Mouse (Mus musculus): ENCODE data around the gene Asic4. TPM values are rescaled to one million over a fixed set of nuclear protein-coding genes. Genes with fewer than 3 reads are reported as not detected.

Asic4 gene
- polyA plus RNA-seq, 1 experiment from 2014 or later = 0.29 TPM

DNA sequence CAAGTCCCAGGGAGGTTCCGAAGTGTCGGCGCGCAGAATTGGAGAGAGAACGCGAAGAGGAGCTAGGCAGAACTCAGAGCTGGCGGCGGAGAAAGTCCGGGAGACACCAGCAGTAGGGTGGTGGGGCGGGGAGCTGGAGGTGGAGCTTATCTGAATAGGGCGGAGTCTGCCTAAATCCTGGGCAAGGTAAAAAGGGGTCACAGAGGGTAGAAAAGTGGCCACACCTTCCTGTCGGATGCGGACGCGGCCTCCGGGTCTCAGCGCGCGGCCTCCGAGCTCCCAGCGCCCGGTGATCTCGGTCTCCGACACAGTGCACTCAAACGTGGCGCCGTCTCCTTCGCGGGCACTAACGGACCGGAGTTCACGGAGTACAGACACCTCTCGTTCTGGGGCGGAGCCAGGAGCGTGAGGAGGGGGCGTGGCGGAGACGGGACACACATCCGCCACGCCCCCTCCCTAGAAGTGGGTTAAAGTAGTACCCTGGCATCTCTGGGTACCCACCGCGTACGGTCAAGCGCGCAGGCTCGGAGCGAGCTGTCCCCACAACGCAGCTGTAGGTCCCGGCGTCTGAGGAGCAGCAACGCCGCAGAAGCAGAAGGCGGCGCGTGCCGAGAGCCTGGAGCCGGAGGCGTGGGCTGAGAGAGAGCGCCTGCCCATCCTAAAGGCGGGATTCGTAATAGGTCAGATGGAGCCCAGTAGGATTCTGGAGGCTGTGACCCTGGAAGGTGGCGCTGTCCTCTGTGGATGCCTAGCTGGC, 37.3 kb downstream of the Asic4 start:
- no peak overlapping the region for H3K27ac ChIP-seq (replicated peaks; ENCODE audit: low read depth, low read length)
- peaks cover 25% of the 10 kb centered on the region for H3K27me3 ChIP-seq (ENCODE audit: control insufficient read depth, insufficient read depth, low read length)
- peaks cover 5% of the 10 kb centered on the region; the same call in 1 of the 2 replicates for H3K4me1 ChIP-seq (ENCODE audit: control insufficient read depth, insufficient read depth, low read length)
- peak; percentile 44 for ATAC-seq (replicated peaks; ENCODE audit: insufficient number of reproducible peaks, low FRiP score, low TSS enrichment, low read depth)
- no peaks in the 10 kb centered on the region; the same call in 1 of the 2 replicates for H3K36me3 ChIP-seq (replicated peaks; ENCODE audit: control insufficient read depth, insufficient read depth, low read depth, low read length)
- DNase-seq (ENCODE audit: low spot score) = peak; percentile 83
- peak overlapping the region; percentile 29 for H3K9ac ChIP-seq (replicated peaks; ENCODE audit: low read length)
- under 1% methylated on average over 62 of the region's 62 CpGs for WGBS
- no peaks in the 10 kb centered on the region for H3K9me3 ChIP-seq (replicated peaks; ENCODE audit: control insufficient read depth, low read length)
- peak overlapping the region; percentile 81 for H3K4me2 ChIP-seq (ENCODE audit: low read depth, low read length)
- H3K4me3 ChIP-seq (ENCODE audit: low read depth, low read length) = peak overlapping the region; percentile 48

DNA sequence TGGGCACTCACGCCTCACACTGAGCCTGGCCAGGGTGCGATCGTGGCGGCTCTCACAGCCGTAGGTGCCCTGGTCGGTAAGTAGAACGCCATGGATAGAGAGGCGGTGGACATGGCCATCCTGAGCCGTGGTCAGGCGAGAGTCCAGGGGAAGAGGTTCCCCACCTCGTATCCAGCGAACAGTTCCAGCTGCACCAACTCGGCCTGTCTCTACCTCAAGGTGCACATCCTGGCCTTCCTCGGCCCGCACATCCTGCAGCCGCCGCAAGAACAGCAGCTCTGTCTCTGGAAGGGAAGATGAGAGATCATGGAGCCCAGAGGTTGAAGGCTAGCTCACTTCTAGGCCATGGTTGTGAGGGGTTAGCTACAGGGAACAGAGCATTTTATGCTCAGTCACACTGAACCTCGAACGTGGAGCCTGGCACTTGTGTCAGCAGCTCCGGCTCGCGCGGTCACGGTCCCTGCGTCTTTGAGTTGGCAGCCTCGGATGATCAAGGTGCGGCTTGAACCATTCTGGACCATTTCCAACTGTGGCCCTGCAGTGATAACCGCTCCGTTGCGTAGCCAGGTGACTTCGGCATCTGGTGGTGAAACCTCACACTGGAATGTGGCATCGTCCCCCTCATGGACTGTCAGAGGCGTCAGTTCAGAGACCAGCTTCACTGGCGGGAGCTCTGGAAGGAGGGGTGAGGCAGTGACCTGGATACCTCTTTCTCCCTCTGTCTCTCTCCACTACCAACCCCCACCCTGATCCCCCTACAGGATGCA, 40.7 kb downstream of the Asic4 start:
- WGBS = 83% methylated on average over 34 of the region's 34 CpGs

DNA sequence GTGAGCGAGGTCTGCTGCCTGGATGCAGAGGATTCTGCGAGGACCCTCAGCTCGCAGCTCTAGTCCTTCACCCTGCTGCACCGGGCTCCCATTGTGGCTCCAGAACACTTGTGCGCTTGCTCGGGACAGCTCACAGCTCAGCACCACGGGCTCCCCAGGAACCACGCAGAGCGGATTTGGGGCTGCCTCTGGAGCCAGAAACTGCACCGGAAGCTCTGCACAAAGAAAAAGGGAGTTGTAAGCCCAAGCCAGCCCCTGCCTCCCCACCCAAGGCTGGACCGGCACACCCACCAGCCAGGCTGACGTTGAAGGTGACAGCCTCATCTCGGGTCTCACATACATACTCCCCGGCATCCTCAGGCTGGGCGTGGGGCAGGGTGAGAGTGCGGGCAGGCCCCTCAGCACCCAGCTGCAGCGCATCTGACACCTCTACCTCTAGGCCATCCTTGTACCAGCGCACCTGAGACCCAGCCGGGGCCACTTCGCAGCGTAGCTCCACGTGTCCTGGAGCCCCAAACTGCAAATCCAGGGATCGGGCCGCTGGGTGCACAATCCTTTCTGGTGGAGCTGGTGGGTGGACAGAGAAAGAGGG, 42.4 kb downstream of the Asic4 start:
- H3K36me3 ChIP-seq (replicated peaks; ENCODE audit: control insufficient read depth, insufficient read depth, low read depth, low read length) = peaks cover under 1% of the 10 kb centered on the region; the same call in 1 of the 2 replicates
- WGBS = 39% methylated on average over 24 of the region's 24 CpGs
- DNase-seq (ENCODE audit: low spot score) (no peak), ATAC-seq (replicated peaks; ENCODE audit: insufficient number of reproducible peaks, low FRiP score, low TSS enrichment, low read depth) (no peak)
- no peaks in the 10 kb centered on the region; the same call in 1 of the 2 replicates for H3K4me1 ChIP-seq (ENCODE audit: control insufficient read depth, insufficient read depth, low read length)
- no peak overlapping the region for H3K4me2 ChIP-seq (ENCODE audit: low read depth, low read length)
- no peaks in the 10 kb centered on the region for H3K9me3 ChIP-seq (replicated peaks; ENCODE audit: control insufficient read depth, low read length)
- H3K4me3 ChIP-seq (ENCODE audit: low read depth, low read length) = no peak overlapping the region
- H3K27ac ChIP-seq (replicated peaks; ENCODE audit: low read depth, low read length) = no peak overlapping the region
- 0 out of 2 replicates have a peak, but pooled peaks cover 2% of the 10 kb centered on the region for H3K27me3 ChIP-seq (ENCODE audit: control insufficient read depth, insufficient read depth, low read length)
- no peak overlapping the region for H3K9ac ChIP-seq (replicated peaks; ENCODE audit: low read length)

More for the DNA sequence above, 40.7 kb downstream of the Asic4 start:
- no peaks in the 10 kb centered on the region for H3K9me3 ChIP-seq (replicated peaks; ENCODE audit: control insufficient read depth, low read length)
- H3K4me1 ChIP-seq (ENCODE audit: control insufficient read depth, insufficient read depth, low read length) = peaks cover 5% of the 10 kb centered on the region; the same call in 1 of the 2 replicates
- no peak overlapping the region for H3K4me3 ChIP-seq (ENCODE audit: low read depth, low read length)
- no peak overlapping the region for H3K27ac ChIP-seq (replicated peaks; ENCODE audit: low read depth, low read length)
- no peaks in the 10 kb centered on the region; the same call in 1 of the 2 replicates for H3K36me3 ChIP-seq (replicated peaks; ENCODE audit: control insufficient read depth, insufficient read depth, low read depth, low read length)
- peaks cover 11% of the 10 kb centered on the region for H3K27me3 ChIP-seq (ENCODE audit: control insufficient read depth, insufficient read depth, low read length)
- H3K9ac ChIP-seq (replicated peaks; ENCODE audit: low read length) = no peak overlapping the region
- DNase-seq (ENCODE audit: low spot score) = no peak
- ATAC-seq (replicated peaks; ENCODE audit: insufficient number of reproducible peaks, low FRiP score, low TSS enrichment, low read depth) = no peak
- no peak overlapping the region for H3K4me2 ChIP-seq (ENCODE audit: low read depth, low read length)

DNA sequence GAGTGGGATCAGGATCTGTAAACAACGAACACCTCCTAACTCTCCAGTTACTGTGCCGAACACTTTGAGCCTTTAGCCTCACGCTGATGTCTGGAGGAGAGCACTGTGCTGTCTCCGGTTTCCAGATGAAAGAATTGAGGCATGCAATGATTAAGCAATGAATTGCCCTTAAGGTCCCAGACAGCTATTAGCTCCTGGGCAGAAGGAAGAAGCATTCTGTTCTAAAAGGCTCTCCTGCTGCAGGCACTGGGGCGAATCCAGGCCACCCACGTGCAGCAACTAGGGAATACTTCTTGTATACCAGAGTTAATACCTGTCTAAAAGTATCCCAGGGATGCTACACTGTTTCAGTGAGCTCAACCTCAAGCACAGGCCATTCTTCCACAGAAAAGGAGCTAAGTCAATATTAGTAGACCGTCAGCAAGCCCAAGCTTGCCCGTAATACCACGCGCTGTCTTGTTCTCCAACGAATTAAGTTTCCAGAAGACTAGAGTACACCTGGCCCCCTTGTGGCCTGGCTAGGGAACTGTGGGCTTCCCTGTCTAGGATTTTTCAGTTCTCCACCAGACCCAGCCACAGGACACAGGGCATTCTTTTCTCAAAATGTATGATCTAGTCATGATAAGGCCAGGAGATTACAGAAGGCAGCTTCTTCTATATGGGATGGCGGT, 44.8 kb downstream of the Asic4 start:
- no peaks in the 10 kb centered on the region for H3K27me3 ChIP-seq (ENCODE audit: control insufficient read depth, insufficient read depth, low read length)
- no peaks in the 10 kb centered on the region for H3K9me3 ChIP-seq (replicated peaks; ENCODE audit: control insufficient read depth, low read length)
- H3K36me3 ChIP-seq (replicated peaks; ENCODE audit: control insufficient read depth, insufficient read depth, low read depth, low read length) = peaks cover 2% of the 10 kb centered on the region
- H3K4me1 ChIP-seq (ENCODE audit: control insufficient read depth, insufficient read depth, low read length) = no peaks in the 10 kb centered on the region
- no peak overlapping the region for H3K4me3 ChIP-seq (ENCODE audit: low read depth, low read length)
- peak; percentile 81 for DNase-seq (ENCODE audit: low spot score)
- WGBS = 50% methylated on average over 12 of the region's 12 CpGs
- ATAC-seq (replicated peaks; ENCODE audit: insufficient number of reproducible peaks, low FRiP score, low TSS enrichment, low read depth) = no peak
- H3K27ac ChIP-seq (replicated peaks; ENCODE audit: low read depth, low read length) = no peak overlapping the region
- no peak overlapping the region for H3K4me2 ChIP-seq (ENCODE audit: low read depth, low read length)
- H3K9ac ChIP-seq (replicated peaks; ENCODE audit: low read length) = no peak overlapping the region

DNA sequence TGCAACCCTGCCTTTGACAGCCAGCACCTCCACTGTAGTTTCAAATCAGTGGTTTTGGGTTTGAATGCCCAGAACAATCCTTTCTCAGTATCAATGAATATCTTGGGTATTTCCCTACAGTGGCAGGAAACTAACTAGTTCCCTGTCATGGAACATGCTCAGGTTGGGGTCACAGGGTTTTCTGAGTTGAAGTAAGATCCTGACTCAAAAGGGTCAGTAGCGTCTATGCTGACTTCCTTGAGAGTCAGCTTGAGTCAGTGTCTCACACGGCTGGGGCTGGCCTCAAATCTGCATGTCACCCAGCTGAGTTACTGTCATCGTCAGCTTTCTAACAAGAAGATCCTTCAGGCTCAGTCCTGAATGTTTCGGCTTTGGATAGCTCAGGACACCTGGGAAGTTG, 48.7 kb downstream of the Asic4 start:
- H3K36me3 ChIP-seq (replicated peaks; ENCODE audit: control insufficient read depth, insufficient read depth, low read depth, low read length) = peaks cover 12% of the 10 kb centered on the region
- H3K4me3 ChIP-seq (ENCODE audit: low read depth, low read length) = no peak overlapping the region
- no peak overlapping the region for H3K27ac ChIP-seq (replicated peaks; ENCODE audit: low read depth, low read length)
- 85% methylated on average over 4 of the region's 4 CpGs for WGBS
- no peak for DNase-seq (ENCODE audit: low spot score)
- ATAC-seq (replicated peaks; ENCODE audit: insufficient number of reproducible peaks, low FRiP score, low TSS enrichment, low read depth) = no peak
- H3K9me3 ChIP-seq (replicated peaks; ENCODE audit: control insufficient read depth, low read length) = no peaks in the 10 kb centered on the region
- no peaks in the 10 kb centered on the region for H3K27me3 ChIP-seq (ENCODE audit: control insufficient read depth, insufficient read depth, low read length)
- H3K4me2 ChIP-seq (ENCODE audit: low read depth, low read length) = no peak overlapping the region
- no peak overlapping the region for H3K9ac ChIP-seq (replicated peaks; ENCODE audit: low read length)
- no peaks in the 10 kb centered on the region for H3K4me1 ChIP-seq (ENCODE audit: control insufficient read depth, insufficient read depth, low read length)

DNA sequence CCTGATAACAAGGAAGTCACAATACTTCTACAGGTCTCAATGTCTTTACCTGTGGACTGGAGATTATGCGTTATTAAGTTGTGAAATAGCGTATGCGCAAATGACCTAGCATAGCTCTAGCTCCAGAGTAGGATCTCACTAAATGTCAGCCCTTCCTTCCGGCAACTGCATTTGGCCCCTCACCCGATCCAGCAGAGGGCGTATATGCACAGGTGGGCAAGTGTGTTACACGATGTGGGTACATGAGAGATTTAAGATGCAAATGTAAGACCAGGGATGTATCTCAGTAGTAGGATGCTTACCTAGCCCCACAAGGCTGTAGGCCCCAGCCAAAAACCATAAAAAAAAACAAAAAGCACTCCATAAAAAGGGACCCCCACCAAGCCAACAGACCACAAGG, 49.2 kb downstream of the Asic4 start:
- Histone ChIP-seq H3K9ac (replicated peaks; ENCODE audit: low read length) (no peak overlapping the region), H3K36me3 (replicated peaks; ENCODE audit: control insufficient read depth, insufficient read depth, low read depth, low read length) (peaks cover 12% of the 10 kb centered on the region), H3K4me1 (ENCODE audit: control insufficient read depth, insufficient read depth, low read length) (no peaks in the 10 kb centered on the region; the same call in 1 of the 2 replicates), H3K4me3 (ENCODE audit: low read depth, low read length) (no peak overlapping the region), H3K27ac (replicated peaks; ENCODE audit: low read depth, low read length) (no peak overlapping the region), H3K9me3 (replicated peaks; ENCODE audit: control insufficient read depth, low read length) (no peaks in the 10 kb centered on the region), H3K4me2 (ENCODE audit: low read depth, low read length) (no peak overlapping the region), H3K27me3 (ENCODE audit: control insufficient read depth, insufficient read depth, low read length) (no peaks in the 10 kb centered on the region)
- WGBS = 83% methylated on average over 7 of the region's 7 CpGs
- ATAC-seq (replicated peaks; ENCODE audit: insufficient number of reproducible peaks, low FRiP score, low TSS enrichment, low read depth) (no peak), DNase-seq (ENCODE audit: low spot score) (no peak)

DNA sequence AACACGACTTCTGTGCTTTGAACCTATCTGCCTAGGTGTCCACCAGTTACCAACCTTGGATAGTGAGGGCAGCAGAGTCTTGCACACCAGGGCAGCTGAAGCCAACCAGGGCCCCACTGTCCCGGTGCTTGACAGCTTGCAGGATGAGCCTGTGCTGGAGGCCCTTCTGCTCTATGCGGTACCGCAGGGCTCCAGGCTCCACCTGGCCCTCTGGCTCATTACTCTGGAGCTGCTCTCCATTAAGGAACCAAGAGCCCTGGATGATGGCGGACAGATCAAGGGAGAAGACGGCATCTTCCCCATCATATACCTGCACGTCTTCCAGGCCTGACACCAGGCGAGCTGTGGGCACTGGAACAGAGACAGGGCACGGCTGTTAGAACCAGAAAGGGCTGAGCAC, 51.7 kb downstream of the Asic4 start:
- 92% methylated on average over 9 of the region's 9 CpGs for WGBS
- Histone ChIP-seq H3K36me3 (replicated peaks; ENCODE audit: control insufficient read depth, insufficient read depth, low read depth, low read length) (peaks cover 12% of the 10 kb centered on the region), H3K9ac (replicated peaks; ENCODE audit: low read length) (no peak overlapping the region), H3K27me3 (ENCODE audit: control insufficient read depth, insufficient read depth, low read length) (no peaks in the 10 kb centered on the region), H3K27ac (replicated peaks; ENCODE audit: low read depth, low read length) (no peak overlapping the region), H3K9me3 (replicated peaks; ENCODE audit: control insufficient read depth, low read length) (no peaks in the 10 kb centered on the region), H3K4me1 (ENCODE audit: control insufficient read depth, insufficient read depth, low read length) (no peaks in the 10 kb centered on the region; the same call in 1 of the 2 replicates), H3K4me3 (ENCODE audit: low read depth, low read length) (no peak overlapping the region), H3K4me2 (ENCODE audit: low read depth, low read length) (no peak overlapping the region)
- ATAC-seq (replicated peaks; ENCODE audit: insufficient number of reproducible peaks, low FRiP score, low TSS enrichment, low read depth) = no peak
- DNase-seq (ENCODE audit: low spot score) = no peak
